Mouse (Mus musculus): ENCODE measurements at regions not wholly inside any gene's neighbourhood (a gene's known extent, or its start where the extent isn't known, plus 50 kb on each side); places are given as distances from the start of the nearest gene placed in this dataset.

DNA sequence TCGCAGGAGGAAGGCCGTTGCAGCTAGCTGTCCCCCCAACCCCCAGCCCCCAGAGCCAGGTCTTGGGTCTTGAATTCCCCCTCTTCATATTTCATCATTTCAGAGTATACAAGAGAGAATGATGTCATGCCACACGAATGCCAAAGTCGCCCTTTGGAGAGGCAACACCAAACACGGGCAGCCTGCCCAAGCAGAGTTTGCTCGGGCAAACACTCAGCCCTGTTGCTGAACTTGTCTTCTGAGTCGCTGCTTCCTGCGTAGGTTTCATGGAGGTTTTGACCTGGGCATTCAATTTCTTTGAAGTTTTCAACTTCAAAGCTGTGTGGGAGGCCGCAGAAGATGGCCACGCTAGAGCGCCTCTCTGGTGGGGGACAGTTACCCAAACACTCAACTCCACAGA lies 72.8 kb upstream of the Slc45a1 start:
- DNase-seq = peak; percentile 92 to 95

DNA sequence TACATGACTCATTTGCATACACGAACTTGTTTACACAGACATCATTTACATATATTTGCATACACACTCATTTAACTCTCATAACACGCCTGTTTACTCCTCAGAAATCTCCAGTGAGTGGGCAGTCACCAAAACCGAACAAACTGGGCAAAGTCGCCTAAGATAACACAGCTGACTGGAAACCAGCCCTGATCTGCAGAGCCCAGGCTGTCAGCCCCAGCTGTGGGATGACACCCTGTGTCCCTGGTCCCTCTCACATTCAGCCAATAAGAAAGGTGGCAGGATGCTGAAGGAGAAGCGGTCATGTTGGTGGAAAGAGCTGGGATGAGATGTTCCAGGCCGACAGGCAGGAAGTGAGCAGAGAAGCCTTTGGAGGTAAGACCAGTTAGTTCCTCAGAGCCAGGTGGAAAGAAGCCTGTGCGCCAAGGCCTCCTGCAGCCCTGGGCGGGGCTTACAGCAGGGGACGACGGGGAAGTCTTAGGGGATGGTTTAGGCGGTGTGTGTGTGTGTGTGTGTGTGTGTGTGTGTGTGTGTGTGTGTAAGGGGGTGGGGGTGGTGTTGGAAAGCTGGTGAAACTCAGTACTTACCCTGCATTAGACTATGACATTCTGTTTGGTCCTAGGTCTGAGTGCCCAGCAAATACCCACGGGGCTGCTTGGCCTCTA lies 69.8 kb upstream of the Slc45a1 start:
- no peak for DNase-seq

DNA sequence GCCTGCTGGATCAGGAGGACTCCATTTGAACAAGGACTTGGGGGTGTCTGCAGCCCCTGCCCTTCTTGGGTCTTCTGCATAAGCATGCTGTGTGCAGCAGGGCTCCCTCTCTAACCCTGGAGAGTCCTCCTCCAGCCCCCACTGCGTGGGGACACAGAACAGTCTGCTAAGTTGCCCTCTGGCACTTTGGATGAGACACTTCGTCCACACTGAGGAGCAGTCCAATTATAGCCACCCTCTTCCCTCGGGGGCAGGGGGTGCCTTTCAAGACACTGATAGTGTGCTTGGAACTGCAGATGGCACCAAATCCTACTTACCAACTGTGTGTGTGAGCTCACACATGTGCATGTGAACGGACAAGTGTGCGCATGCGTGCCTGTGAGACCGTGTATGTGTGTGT lies 65.9 kb upstream of the Slc45a1 start:
- DNase-seq = no peak

DNA sequence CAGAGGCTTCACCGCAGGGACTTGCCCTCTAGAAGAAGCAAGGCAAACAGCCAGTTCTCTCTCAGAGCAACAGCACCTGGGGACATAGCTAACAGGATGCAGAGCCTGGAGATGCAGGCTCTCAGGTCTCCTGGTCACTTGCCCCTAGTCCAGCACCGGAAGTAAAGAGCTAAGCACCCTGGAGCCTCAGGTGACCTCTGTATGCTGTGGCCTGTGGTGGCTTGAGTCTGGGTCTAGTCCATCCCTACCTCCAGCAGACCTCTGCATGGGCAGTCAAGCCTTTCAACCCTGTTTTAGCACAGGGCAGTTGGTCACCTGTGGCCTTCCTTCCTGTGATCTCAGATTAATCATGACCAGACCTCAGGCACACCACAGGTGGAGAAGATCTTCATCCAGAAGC lies 63.1 kb upstream of the Slc45a1 start:
- DNase-seq = no peak

DNA sequence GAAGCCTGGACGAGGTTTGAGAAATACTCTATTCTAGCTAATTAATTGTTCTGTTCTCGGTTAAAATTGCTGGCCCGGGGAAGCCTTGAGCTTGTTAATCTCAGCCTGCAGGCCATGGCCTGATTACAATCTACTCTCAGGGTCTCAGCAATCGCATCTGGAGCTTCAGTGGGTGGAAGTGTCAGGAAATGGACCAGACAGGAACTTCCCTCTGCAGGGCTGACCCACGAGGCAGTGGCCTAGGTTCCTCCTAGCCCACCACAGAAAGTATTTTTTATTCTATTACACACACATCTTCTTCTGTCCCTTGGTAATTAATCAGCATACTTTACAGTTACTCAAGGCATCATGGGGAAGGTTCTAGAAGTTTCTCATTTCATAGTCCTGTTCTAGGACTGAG lies 61.3 kb upstream of the Slc45a1 start:
- no peak for DNase-seq

DNA sequence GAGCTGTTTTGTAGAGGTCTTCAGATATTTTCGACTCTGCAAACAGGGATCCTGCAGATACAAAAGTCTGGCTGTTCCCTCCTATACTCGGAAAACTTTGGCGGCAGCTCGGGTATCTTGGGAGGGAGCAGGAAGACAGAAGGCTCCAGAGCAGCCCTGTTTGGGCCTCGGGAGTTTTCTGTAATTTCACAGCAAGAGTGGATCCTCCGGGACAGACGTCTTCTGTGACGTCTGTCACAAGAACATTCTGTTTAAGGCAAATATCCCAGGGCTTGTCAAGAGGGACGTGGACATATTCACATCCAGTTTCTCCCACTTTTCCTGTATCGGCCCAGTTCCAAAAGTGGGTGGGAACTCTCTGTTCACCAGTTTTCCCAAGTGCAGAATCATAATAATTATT lies 60.9 kb upstream of the Slc45a1 start:
- no peak for DNase-seq

DNA sequence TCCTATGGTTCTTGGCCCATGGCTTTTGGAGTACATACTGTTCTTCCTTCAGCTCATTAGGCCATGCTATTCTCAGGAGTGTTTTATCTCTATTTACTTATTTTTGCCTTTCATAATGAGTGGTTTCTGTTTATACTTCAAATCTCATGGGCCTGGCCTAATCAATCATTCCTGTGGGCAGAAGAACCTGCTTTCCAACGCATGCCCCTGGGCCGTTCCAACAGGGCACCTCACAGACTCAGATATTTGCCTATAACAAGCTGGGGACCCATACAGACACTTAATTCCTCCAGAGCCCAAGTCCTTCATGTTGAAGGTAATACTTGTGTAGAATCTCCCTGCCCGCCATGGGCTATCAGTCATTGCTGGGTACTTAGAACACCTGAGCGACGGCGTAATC lies 59.7 kb upstream of the Slc45a1 start:
- no peak for DNase-seq

DNA sequence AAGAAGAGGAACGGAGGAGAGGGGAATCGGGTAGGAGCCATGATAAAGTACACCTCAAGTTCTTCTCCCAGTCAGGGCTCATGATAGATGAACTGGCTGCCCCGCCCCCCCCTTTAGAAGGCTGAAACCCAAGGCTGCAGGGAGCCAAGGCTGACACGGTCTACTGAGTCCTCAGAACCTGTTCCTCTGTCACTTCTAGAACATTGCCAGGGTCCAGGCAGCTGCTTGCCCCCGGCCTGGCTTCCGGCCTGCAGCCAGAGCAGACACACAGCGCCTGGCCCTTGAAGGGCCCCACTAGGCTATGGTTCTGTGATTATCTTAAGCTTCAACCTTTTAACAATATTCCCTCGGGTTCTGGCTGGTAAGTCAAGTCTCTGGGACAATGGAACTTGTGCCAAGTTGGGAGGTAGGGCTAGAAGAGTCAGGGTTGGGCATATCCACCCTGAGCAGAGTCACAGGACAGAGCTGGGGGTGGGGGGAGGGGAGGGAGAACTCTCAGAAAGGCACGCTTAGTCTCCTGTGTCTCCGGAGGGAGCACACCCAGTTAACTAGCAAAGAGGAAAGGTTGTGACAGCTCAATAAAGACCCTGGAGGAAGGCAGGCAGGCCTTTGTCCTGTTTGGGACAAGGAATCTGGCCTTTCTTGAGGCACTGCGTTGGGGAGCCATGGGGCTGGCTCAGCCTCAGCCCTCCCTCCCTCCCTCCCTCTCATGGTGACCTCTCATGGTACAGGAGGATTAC lies 57.6 kb upstream of the Slc45a1 start:
- no peak for DNase-seq

DNA sequence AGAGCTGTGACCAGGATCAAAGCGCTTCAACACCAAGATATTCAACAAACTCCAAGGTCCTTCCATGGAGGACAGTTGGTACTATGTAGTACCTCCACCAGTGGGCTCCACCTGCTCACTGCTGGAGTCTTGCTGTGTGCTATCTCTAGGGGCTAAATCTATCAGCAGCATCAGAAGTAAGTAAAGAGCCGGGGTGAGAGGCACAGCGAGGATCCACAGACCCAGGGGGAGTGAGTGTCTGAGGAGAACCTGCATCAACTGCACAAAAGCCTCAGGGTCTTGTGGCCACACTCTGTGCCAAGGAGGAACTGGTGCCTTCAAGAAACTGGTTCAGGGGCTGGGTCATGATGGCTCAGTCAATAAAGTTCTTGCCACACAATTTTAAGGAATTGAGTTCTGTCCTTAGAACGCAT lies 56.6 kb upstream of the Slc45a1 start:
- DNase-seq = peak in 1 of 2 experiments; percentile 16

DNA sequence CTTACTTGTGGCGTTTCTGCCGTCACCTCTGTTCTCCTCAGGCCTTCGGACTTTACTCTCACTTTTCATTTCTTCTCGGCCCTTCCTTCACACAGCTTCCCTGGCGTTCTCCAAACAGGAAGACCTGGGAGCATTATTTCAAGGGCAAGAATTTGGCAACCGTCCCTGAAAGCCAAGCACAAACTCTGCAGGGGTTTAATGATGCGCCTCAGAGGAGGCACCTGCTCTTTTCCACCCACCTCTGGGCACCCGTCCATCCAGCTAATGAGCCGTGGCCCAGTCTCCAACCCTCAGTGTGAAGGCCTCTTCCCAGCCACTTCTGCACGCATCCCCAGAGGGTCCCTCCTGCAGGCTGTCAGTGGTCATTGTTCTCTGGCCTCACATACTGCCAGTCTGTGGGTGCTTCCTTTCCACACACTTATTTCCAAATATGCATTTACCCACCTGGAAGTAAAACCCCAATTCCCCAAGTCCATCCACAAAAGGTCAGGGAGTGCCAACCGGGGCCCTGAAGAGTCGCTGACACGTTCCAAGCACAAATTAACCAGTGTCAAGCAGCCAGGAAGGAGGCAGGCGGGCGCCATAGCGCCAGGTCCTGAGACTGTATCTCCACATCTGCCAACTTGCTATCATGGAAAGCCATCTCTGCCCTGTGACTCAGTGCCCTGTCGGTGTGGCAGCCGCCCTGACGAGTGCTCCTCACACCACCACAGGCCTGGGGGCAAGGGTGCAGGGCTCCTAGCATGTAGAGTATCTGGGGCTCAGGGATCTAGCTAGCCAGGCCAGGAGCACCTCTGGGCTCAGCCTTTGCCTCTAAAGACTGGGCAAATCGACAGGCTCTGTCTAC lies 56.0 kb upstream of the Slc45a1 start:
- DNase-seq = no peak

DNA sequence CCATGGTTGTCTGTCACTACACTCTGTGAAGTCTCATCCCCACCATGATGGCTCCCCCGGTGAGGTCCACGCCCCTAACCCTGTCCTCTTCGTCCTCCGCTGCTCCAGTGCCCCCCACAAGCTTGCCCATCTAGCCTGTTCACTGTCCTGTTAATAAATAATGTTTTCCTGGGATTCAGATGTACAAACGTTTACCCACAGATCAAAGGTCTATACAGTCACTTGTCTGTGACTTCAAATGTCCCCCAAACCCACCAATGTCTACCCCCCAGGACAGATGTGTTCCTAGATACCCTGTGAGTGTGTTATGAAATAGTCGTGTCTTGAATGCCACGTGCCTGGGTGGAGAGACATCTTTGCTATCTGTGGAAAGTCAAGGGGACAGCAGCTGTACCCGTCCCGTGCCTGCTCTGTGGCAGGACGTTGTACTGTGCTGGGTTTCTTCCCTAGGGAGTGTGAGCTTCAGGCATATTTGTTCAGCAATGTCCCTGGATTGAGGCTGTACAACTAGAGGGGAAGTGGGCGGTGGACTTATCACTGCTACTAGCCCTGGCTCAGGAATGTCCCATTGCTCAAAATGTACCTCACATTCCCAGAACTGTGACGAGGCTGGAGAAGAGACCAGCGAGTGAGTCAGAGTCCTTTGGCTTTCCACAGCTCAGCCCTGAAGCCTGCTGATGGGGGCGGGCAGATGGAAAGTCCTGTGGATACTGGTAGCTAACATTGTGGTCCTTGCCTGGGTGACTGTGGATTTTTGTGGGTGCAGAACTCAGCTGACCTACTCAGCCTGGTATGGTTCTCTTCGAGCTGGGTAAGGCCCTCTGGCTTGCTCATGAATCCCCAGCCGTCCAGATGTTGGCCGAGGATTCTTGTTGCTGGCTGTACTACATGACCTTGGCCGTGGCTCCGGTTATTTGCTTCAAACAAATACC lies 55.1 kb upstream of the Slc45a1 start:
- DNase-seq = peak; percentile 62 to 82

DNA sequence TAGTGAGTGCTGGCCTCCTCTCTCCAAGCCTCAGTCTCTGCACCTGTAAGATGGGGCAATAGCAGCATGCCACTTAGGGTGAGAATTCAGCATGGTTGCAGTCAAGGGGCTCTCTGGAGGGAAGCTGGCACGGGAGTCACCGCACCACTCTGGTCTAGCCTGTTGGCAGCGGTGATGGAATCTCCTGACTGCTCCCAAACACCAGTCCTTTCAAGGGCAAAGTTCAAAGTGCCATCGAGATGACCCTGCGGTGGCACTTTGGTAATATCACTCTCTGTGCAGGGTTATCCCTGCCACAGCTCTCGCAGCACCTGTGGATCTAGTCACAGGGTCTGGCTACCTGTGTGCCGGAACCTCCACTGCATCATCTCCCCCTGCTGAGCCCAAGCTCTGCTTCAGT lies 54.3 kb upstream of the Slc45a1 start:
- no peak for DNase-seq

DNA sequence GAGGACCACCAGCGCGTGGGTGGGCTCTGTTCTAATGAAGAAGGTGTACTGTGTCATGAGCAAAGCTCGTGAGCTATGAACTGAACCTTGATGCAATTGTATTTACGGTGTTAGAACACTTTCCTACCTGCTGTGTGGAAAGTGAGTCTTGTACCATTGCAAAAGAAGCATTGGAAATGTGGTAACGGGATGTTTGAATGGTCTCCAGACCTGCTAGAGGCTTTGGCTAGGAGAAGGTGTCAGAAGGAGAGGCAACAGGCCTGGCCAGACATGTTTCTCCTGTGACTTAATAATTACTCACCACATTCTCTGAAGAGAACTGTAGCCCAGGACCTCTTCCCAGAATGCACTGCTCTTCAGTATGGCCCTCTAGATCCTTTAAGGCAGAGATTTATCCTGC lies 51.3 kb upstream of the Slc45a1 start:
- no peak for DNase-seq

All from lung, adult 18-20 months (tissue).